Mouse (Mus musculus): ENCODE results near the gene Plpp3.
A peak's percentile ranks its signal among the peaks of the same experiment; 100 is the strongest.

Gene Plpp3

GRCm38 (mm10) chr4:105157276-105158168 lies at the start of gene Plpp3:
Gene Plpp3, plus strand, starts transcription at chr4:105157347.
- DNase-seq (ENCODE audit: low spot score) = peak; percentile 83

- DNase-seq (ENCODE audit: low spot score) = no peak
Measured at GRCm38 (mm10) chr4:105107943-105108640, 49.1 kb upstream of the Plpp3 start.

GRCm38 (mm10) chr4:105108641-105109198 lies 48.4 kb upstream of the Plpp3 start:
- peak; percentile 17 for DNase-seq (ENCODE audit: low spot score)

DNA sequence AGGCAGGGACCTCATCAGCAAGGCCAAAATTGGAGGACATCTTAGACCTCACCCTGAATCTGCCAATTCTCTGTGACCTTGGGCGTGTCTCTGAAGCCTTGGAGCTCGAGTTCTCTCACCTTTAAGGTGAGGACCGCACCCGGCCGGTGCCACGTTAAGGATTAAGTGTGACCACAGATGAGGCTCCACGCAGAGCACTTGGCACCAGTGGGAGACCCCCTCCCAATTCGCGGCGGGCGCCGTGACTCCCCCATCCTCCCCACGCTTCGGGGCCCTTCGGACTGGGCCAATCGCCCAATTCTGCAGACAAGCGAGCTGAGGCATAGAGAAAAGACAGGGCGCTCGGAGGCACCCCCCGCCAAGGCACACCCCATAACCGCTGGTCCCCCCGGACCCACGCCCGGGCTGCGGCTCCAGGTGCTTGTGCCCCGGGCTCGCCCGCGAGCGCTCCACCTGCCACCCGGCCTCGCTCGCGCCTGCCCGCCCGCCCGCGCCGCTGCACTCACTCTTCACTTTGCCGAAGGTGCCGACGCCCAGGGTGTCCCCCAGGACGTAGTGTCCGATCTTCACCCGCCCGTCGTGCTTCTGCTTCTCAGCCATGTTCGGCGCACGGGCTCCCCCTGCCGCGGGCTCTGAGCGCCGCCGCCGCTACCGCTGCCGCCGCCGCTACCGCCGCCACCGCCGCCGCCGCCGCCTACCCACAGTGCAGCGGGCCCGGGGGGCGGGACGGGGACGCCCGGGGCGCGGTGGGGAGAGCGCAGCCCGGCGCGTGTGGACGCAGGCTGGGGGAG lies 47.8 kb upstream of the Plpp3 start, which contains the start of gene Prkaa2:
Prkaa2 (minus strand) TSS at position 692 of the 791 bp plus-strand sequence.
- DNase-seq (ENCODE audit: low spot score) = peak; percentile 76

DNA sequence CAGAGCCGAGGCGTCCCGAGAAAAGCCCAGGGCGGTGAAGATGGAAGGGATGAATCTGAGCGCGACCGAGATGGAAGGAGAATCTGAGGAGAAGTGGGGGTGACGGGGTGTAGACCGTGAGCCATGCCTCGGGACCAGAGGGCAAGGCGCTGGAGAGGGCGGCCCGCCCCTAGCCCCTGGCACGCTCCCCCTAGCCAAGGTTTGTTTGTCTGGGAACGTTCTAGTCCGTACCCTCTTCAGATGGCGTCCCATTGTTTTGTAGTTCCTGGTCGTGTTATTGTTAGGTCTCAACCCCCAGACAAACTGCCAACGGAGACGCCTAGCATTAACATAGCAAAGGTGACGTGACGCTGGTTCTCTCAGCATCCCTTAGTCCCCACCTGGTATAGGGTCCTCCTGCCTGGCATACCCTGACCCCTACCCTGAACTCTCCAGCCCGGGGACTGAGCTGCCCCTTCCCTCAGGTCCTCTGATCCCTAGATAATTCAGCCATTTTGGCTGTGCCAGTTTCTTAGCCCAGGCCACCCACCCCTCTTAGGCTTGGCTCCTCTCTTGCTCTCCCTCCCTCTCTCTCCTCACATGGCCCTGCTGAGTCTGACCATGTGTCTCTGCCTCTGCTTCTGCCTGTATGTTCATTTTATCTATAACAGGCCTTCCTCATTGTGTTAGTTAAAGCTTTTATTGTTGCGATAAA lies 47.0 kb upstream of the Plpp3 start:
- DNase-seq (ENCODE audit: low spot score) = peak; percentile 60

- DNase-seq (ENCODE audit: low spot score) = no peak
Measured at GRCm38 (mm10) chr4:105110684-105111035, 46.5 kb upstream of the Plpp3 start.

GRCm38 (mm10) chr4:105111770-105112169 lies 45.4 kb upstream of the Plpp3 start:
- DNase-seq (ENCODE audit: low spot score) = no peak

GRCm38 (mm10) chr4:105113042-105113441 lies 44.1 kb upstream of the Plpp3 start:
- no peak for DNase-seq (ENCODE audit: low spot score)

- no peak for DNase-seq (ENCODE audit: low spot score)
Measured at GRCm38 (mm10) chr4:105113468-105113867, 43.7 kb upstream of the Plpp3 start.

DNA sequence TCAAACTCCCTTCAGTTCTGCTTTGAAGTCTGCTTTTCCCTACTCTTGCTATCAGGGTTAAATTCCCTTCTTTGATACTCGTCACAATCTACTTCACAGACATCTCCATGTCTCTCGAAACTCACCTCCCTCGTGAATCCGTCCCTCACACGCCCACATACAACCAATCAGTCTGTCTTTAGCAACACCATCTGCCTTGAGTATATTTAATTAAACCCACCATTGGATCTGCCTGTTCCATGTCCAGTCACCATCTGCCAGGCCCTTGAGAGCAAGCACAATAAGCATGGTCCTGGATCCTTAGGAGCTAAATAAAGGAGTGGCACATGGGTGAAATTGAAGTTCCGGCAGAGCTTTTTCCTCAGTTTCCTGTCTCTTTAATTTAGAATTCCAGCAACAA lies 36.1 kb upstream of the Plpp3 start:
- no peak for DNase-seq (ENCODE audit: low spot score)

DNA sequence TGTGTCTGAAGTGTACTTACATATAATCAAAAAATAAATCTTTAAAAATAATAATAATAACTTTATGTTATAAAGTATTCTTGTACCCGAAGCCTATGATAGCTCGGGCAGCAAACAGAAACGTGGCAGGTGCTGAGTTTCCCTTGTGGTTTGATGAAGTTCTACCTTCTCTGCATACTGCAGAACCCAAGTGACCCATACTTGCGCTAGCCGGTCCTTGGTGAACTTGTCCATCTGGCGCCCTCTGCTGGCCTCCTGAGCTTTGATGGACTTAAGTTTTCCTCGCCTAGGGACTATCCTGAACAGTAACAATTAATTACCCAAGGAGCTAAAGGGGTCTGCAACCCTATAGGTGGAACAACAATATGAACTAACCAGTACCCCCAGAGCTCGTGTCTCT lies 34.7 kb upstream of the Plpp3 start:
- DNase-seq (ENCODE audit: low spot score) = peak; percentile 83

DNA sequence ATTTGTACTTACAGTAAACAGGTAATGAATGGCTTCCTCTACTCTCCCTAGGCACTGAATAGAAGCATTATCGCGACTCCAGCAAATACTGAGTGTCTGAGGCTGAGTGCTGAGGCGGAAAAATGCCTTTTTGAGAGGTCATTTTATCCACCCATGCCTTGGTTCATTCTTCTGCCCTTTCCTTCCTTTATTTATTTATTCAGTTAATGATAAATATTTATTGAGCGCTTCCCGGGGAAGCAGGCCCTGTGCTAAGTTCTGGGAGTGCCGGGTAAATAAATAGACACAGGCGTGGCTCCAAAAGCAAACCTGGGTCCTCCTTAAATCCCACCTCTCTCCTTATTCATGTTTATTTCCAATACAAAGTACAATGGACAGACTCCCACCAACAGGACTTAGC lies 27.9 kb upstream of the Plpp3 start:
- no peak for DNase-seq (ENCODE audit: low spot score)

DNA sequence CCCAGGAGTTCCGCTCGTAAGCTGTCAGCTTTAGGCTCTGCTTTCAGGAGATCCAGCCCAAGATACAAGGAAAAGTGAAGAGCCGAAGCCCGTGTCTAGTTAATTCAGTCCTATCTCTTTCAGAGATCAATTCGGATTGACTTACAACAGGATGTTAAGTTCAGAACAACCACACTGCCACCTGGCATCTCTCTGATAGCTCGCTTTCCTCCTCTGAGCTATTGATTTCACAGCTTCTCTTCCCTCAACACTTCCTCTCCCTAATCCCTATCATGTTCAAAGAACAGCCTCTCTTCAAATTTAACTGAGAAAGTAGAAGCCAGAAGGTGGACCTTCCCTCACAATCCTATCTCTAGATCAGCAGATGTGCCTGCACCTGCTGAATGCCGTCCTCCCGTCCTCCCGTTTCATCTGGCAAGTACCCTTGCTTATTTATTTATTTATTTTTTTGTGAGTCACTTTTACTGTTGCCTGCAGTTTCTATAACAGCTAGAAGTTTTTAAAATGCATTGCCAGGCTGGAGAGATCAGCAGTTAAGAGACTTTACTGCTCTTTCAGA lies 25.3 kb upstream of the Plpp3 start:
- no peak for DNase-seq (ENCODE audit: low spot score)

DNA sequence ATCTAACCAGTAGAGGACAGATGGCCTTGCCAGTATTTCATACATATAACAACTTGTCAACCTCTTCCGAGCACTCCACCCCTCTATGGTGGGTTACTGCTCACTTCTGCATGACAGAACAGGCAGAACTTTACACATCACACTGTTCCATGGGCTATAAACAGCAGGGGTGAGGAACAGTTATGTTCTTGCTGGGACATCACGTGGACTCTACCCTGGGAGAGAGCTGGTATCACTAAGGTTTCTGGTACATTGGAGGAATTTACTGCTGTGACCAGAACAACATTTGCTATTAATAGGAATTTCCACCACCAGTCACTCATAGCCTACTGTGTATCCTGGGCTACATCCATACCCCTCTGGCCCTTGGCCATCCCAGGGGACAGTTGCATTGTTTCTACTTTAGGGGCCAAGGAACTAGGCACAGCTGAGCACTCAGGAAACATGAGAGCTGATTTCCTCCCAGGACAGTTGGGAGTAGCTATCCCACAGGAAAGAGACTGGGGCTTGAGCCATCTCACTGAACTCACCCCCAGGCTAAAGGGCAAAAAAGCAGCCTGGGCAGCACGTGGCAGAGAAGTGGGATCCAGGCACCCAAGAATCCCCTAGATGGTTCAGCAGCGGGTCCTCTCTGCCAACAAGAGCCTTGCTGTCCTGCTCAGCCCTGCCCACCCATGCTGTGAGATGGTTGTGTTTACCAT lies 23.6 kb upstream of the Plpp3 start:
- DNase-seq (ENCODE audit: low spot score) = no peak

DNA sequence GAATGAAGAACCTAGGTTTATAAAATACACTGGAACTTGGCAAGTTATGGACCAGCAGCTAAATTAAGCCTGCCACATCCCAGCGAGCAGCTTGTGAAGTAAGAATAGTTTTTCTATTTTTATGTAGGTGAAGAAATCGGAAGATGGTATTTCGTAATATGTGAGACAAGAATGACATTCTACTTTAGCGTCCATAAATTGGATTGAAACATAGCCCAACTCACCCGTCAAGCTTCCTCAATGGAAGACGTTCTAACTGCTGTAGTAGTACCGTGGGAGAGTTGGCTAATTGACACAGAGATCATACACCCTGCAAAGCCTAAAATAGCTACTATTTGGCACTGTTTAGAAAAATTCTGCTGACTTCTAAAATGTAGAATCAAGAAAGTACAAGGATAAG lies 7.7 kb upstream of the Plpp3 start:
- no peak for DNase-seq (ENCODE audit: low spot score)

- DNase-seq (ENCODE audit: low spot score) = peak; percentile 89
Measured at GRCm38 (mm10) chr4:105151911-105152690, 5.0 kb upstream of the Plpp3 start.

GRCm38 (mm10) chr4:105153227-105153626 lies 3.9 kb upstream of the Plpp3 start:
- DNase-seq (ENCODE audit: low spot score) = no peak

DNA sequence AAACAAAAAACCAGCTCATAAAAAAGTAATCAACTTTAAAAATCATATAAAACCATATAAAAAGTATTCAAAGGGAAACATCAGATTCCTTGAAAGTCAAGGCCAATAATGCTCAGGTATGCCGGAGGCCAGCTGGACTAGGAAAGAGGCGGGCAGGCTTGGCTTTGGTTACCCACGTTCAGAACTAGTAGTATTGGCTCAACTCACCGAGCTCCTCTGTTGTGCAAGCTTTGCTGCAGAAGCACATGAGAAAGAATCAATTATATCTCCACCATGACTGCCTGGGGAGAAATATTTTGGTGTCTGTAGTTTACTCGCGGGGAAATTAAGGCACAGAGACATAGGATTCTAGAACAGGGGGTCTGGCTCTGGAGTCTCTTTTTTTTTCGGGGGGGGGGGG lies 866 bp upstream of the Plpp3 start:
- DNase-seq (ENCODE audit: low spot score) = no peak

DNA sequence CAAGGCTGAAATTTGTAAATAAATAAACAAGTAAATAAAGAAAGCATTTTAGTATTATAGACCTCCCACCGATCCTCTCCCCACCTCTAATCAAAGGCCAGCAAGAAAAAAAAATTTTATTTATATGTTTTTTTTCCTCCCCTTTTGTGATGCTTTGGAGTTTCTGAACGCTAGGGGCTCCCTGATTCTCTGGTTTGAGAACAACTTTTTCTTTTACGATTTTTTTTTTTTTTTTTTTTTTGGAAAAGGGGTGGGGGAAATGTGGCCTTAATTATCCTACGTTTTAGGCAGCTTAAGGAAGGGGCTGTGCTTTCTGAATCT lies 232 bp upstream of the Plpp3 start:
- no peak for DNase-seq (ENCODE audit: low spot score)

GRCm38 (mm10) chr4:105158169-105158555 lies 1.0 kb downstream of the Plpp3 start:
- DNase-seq (ENCODE audit: low spot score) = peak; percentile 81
